Mouse (Mus musculus) thymus, postnatal 25 days (tissue): ENCODE measurements around the gene Txlnb.
"Not testable (repeated sequence)": the region's sequence is repeated elsewhere in the genome, so short reads cannot be mapped to it uniquely, and the experiment has no call there.

ENCODE experiments used
- DNase-seq: peaks from one replicate; pipeline ENCODE4 v3.0.0; 2022

The Txlnb gene

DNA sequence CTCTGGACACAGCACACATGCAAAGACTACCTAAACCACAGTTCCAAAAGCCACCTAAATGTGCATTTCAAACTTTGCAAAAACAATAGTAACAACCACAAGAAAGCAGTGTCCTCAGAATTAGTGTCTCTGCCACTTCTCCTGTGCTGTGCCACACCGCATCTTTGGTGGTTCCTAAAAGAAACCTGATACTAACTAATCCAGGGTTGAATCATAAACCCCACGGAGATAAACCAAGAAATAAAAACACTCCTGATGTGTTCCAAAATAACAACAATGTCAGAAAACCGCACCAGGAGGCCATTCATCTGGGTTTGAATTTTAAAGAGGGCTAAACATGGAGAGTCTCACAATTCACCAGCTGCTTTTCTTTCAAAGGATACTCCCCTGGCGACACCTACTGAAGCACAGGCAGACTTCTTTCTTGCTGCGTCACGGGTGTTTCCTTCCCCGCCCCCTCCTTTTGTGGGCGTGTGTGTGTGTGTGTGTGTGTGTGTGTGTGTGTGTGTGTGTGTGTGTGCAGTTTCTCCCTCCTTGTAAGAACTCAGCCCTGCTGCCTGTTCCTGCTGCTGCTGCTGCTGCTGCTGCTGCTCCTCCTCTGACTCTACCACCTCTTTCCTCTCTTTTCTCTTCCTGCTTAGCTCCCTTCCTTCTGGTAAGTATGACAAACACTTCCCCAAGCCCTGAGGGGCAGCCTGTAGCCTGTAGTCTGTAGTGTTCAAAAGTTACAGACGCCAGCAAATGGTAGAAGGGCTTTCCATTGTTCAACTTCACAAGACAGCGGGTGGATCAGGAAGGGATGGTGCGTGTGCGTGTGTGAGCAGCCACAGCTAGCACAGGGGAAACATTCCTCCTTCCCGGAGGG is at the start of gene Txlnb:
TSS of gene Txlnb (plus strand) at position 460 of the 865 bp plus-strand sequence.
- DNase-seq, result peak; percentile 80

DNA sequence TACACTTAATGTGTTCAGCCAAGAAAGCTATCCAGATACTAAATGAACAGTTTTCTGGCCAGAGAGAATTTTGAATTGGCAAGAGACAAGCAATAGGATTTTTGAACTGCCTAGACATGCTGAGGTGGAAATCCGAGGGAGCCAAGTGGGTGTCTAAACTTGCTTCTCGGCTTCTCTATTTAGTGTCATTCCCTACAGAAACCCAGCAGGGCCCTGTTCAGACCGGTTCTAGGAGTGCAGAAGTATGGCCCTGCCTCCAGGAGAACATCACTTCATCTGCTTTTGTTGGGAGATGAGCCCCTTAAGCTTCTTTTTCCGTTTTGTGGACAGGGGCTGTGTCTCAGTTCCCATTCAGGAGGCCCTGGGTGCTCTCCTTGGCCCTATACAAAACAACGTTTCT is 43.5 kb upstream of the Txlnb start:
- DNase-seq, result no peak

DNA sequence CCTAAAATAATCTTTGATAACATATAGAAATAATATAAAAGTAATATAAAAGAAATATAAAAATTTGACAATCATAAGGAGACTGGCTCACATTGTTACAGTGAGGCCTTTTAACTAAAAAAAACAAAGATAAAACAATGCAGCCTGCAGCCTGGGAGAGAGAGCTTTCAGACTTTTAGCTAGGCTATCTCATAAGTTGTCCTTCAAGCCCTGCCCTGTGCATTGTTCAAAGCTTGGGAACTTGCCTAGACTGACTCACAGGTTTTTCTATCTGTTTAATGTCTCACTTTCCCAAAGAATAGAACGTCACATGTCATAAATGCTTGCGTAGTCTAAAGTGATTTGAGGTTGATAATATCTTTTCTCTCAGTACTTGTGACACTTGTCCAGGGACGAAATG is 36.3 kb upstream of the Txlnb start:
- DNase-seq, result no peak

DNA sequence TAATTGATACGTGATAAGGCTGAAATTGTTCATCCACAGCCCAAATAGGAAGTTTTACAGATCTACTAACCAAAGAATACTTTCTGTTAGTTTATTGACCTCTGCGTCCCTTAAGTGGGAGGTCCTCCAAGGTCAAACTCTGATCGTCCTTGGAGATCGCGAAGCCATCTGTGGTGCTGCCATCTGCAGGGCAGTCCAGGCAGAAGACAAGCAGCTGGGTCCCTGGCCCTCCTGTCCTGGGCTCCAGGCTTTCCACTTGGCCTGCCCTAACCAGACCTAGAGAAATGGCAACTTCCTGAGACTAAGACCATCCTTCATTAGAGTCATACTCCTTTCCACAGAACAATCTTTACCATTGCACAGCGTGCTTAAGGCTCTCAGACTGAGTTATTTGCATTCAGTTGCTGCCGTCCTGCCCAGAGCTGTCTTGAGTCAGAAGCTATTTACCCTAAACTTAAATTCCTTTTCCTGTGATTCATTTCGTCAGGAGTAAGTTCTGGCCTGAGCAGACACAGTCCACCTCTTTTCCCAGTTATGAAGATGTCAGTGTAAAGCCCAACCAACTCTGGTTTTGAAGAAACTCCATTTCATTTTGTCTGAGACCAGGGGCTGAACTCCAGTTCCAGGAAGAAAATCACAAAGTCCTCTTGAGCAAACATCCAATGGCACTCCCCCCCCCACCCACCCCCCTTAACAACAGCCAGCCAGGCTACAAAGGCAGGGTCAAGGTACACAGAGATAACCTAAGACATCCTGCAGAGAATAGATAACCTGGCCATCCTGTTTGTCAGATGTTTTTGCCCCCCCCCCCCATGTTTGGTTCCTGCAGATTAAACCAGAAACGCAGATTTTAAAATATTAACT is 35.0 kb upstream of the Txlnb start:
- no peak for DNase-seq

DNA sequence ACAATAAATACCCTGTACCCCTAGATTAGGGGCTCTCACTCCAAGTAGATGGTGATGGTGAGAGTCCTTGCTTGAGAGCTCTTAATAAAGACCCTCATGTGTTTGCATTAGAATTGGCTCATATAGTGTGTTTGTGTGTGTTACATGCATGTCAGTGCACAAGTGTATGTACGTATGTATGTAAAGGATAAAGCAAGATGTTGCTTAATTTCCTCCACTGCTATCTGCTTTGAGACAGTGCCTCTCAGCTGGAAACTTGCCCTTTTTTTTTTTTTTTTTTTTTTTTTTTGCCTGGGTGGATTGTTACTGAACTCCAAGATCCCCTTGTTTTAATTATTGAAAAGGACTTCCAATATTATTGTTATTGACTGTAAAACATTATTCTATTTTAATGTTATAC is 34.4 kb upstream of the Txlnb start:
- no peak for DNase-seq

DNA sequence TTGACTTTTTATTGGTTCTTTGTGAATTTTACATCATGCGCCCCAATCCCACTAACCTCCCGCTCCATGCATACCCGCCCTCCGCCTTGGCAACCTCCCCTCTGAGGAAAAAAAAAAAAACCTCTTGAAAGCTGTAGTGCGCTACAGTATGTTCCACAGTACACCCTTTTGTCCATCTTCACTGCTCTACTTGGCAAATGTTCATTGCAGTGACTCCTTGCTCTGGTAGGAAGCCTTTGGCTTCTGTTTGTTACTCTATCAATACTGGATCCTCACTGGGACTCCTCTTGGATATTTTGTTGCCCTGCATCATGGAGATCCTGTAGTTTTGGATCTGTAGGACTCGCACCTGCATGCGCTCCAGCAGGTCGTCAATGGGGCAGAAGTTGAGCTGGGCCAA is 33.1 kb upstream of the Txlnb start:
- DNase-seq, result no peak

DNA sequence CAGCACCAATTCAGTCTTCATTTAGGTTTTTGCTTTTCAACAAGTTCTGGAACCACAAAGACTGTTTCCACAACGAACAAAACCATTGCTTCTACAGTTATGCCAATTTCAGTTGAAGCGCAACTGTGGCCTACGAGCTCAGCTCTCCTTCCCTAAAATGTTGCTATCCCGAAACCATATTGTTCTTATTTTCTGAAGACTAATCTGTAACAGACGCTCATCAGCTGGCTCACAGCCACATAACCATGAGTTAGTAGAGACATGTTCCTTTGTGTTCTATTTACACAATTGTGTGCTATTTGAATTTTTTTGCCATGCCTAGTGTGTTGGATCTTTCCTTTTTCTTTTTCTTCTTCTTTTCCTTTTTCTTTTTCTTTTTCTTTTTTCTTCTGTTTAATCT is 26.2 kb upstream of the Txlnb start:
- DNase-seq, result no peak

DNA sequence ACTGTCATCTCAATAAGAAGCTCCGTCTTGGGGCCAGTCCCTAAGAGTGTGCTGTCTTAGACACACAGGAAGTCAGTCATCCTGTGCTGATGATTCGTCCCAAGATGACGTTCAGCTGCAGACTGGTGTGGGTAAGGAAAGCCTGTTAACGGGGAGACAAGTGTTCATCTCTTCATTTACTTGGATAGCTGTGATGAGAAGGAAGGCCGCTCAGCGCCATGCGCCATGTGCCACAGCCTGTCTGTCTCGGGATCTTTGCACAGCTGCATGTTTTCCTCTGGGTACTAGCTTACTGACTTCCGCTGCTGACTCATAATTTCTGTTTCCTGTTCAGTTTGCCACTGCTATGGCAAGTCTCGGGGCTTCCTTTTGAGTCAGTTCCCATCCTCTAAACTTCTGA is 23.7 kb upstream of the Txlnb start:
- peak; percentile 75 for DNase-seq

DNA sequence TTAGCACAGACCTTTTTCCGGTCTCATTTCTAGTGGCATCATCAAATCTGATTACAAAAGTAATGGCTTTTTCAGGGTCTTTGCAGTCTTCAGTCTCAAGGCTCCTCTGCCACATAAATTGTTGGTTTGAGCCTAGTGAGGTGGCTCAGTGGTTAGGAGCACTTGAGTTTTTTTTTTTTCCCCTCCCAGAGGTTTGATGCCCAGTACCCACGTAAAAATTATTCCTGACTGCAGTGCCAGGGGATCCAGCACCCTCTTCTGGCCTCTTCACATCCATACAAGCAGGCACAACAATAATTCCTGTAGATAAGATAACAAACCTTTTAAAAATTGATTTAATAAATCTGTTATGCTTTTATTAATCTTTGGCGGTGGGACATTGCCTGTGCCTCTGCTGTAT is 21.7 kb upstream of the Txlnb start:
- no peak for DNase-seq

DNA sequence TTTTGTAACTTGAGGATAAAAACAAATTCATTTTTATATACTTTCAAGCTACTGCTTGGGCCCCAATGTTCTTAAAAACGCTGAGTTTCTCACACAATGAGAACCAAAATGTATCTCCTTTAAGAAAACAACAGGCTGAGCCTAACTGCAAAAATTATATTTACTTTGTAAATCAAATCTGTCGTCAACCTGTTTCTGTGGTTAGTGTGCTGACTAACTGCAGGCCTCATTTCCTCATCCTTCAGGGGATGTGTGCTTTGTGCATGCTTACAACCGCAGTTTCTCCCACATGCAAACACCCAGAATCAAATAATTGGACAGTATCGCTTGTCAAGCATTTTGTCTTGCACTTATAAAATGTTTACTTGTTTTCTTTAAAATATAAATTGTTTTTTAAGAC is 20.9 kb upstream of the Txlnb start:
- DNase-seq, result no peak

DNA sequence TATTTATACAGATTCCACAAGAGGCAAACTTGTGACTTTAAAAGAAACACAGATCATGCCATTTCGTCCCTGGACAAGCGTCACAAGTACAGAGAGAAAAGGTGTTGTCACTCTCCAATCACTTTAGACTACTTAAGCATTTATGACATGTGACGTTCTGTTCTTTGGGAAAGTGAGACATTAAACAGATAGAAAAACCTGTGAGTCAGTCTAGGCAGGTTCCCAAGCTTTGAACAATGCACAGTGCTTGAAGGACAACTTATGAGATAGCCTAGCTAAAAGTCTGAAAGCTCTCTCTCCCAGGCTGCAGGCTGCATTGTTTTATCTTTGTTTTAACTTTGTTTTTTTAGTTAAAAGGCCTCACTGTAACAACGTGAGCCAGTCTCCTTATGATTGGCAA is 19.3 kb upstream of the Txlnb start:
- not testable (repeated sequence) for DNase-seq

DNA sequence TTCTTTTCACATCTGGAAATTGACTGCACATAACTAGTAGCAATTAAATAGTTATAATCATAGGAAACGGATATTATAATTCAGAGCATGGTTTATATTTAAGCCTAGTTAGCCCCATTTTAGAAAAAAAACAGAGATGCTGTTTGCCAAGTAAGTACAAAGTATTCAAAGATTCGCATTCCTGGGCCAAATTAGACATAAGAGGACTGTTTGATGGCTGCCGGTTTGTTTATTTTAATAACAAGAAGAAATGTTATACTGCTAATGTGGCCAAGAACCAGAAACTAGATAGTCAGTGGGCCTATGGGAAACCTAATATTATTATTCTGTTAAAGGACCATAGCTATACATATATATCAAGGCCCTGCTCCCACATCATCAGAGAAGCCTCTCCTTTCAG is 9.3 kb upstream of the Txlnb start:
- no peak for DNase-seq

DNA sequence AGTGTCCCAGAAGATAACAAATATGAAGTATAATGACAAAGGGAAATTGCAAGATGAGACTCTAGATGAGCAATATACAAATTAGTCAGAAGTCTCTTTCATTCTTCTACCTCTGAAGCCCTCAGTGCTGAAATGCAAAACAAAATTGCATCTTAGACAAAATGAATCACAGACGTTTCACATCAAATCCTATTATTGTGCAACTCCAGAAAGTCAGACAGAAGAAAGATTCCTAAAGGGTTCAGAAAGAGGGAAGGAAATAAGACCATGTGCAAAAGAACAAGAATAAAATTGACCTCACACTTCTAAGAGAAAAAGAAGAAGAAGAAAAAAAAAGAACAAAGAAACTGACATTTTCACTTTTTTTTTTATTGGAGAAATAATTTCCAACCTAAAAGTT is 8.1 kb upstream of the Txlnb start:
- no peak for DNase-seq

DNA sequence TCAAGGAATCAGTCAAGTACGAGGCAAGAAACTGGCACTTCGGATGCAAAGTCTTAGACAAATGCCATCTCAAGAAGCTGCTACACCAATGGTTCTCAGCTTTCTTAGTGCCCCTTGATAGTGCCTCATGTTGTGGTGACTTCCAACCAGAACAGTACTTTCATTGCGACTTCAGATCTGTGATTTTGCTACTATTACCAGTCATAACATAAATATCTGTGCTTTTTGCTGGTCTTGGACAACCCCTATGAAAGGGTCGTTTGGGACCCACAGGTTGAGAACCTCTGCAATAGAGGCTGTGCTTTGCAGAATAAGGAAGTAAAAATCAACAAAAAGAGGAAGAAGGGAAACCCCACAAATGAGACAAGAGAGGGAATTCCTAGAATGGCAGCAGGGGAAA is 7.7 kb upstream of the Txlnb start:
- no peak for DNase-seq

DNA sequence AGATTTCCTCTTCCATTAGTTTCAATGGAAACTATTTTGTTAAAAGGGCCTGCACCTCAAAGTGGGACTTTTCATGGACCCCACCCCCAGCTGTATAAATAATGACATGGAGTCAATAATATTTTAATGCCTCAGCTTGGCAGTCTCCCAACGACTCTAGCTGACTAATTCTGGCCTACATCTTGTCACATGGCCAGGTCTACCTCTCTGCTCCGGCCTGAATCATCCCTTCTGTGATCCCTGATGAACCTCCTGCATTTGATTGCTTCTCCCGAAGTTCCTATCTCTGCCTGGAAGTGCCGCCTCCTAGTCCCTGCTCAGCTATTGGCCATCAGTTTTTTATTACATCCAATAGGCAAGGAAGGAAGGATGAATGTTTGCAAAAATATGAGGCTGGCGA is 2.1 kb upstream of the Txlnb start:
- no peak for DNase-seq

DNA sequence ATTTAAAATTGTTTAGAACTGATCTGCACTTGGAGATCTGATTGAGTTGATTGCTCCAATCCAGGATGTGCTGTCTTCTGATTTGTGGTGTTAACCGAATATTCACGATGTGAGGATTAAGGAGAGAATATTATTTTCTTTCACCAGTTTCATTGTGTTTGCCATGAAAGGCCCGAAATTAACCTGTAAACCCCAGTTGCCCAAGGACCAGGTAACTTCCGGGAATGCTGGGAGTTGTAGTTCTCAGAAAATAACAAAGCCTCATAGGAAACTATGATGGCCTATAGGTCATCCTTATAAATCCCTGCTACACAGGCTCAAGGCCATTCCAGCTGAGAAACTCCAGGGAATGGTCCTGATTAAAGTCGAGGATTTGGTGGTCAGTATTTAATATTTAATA is 1.6 kb upstream of the Txlnb start:
- no peak for DNase-seq

DNA sequence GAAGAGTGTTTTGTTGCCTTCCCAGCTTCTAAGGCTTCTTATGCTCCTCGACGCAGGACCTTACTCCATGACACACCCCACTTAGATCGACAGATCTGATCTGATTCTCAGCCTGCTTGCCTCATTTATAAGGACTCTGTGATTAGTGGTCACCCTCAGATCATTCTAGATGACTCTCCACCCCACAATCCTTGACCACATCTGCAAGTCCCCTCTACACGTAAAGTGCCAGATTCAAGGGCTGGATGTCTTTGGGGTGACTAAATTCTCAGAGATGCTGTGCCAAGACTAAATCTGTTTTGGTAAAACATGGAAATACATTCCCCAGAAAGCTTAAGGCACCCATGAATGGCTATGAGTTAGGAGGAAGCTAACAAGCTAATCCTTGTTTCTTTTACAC is 799 bp upstream of the Txlnb start:
- DNase-seq, result no peak

DNA sequence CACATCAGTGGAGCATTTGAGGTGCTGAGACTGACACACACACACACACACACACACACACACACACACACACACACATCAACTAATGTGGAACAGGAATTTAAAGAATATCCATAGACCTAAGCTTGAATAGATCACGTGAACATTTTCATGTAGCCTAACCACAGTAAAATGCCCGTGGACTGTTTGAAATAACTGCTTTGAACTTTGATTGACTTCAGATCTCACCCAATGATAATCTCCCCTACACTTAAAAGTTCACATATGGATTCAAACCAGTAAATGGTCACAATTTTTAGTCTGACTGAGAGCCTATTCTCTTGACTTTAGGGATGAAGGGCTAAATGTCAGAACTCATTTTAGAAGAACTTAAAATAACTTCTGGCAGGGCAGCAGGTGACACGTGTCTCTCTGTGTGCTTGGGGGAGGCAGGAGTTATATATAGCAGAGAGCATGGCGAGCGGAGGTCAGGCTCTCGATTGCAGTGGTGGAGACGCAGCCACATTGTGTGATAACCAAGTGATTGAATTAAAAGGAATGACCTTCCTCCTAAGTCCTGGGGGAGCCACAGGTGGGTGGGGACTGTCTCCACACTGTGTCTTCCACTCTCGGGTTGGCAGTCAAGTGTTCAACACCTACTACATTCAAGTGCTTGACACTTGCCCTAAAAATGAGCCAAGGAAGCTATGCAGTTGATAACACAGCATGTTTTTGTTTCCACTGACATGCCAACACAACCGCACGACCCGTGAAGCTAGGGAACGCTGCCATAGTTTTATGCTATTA is 1.0 kb downstream of the Txlnb start:
- DNase-seq, result no peak

DNA sequence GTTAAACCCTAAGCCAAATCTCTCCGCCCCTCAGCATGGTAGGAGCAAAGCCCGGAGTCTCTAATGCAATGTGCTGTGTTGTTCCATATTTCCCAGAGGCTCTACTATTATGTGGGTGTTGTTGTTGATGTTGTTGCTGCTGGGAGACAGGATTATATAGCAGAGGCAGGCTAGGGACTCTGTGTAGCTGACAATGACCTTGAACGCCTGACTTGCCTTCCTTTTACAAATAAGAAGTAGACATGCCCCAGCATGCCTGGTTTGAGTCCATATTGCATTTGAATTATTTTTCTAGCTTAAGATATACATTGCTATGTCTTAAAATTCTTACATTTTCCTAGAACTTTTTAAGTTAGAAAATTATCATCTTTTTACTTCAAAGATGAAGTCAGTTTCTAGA is 1.7 kb downstream of the Txlnb start:
- no peak for DNase-seq

DNA sequence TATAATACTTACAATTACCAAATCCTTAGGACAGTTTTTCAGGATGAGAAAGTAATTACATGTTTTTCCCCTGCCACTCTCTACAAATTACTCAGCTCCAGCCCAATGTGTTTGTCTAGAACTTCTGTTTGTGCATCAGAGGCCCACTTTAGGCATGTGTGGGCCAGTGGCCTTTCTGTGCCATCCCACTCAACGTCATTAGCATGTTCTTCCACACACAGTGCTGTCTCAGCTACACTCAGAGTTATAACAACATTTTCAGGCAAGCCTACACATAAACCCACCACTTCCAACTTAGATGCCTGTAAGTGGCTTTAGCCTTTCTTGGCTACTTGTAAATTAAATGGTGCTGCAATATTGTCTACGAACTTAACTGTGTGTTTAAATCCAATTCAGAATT is 5.8 kb downstream of the Txlnb start:
- no peak for DNase-seq

DNA sequence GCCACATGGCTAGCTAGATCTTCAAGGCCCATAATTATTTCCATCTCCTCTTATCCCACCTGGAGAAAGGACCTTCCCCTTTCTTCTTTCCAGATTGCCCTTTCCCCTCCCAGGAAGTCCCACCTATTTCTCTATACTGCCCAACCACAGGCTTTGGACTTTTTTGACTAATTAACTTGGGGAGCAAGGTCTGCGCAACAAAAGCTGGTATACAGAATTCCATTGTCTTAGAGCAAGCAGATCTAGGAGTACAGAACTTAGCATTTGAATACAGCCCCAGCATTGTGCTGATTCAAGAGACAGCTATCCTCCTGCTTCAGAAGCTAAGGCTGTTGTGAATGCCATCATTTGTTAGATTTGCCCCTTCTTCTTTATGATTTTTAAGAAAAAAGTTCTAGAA is 12.5 kb downstream of the Txlnb start:
- DNase-seq, result no peak

DNA sequence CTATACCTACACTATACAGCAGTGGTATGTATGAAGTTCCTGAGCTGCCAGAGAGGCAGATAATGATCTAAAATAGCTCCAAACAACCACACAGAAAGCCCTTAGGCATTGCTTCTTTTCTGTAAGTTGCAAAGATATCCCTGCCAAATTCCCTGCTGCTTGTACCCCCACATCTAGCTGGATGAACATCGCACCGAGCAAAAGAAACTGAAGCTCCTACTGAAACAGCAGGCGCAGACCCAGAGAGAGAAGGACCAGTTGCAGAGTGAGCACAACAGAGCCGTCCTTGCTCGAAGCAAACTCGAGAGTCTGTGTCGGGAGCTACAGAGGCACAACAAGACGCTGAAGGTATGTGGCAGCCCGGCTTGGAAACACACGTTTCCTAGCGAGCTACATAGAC is 19.0 kb downstream of the Txlnb start:
- DNase-seq, result no peak

DNA sequence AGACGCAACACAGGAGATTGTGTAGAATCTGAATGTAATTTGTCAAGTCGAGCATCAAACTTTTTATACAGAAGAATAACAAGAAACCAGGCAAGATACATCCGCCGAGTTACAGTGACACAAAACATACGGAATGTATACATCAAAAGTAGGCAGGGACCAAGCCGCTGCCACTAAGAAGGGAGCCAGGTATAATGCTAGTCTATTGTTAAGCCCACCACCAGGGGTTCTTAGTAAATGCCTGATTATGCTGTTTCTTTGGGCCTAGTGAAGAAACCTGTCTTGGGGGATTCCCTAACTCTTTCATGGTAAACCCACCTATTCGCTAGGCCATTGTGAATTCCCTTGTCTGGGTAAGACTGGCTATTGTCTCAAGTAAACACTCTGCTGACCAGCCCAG is 24.4 kb downstream of the Txlnb start:
- not testable (repeated sequence) for DNase-seq

DNA sequence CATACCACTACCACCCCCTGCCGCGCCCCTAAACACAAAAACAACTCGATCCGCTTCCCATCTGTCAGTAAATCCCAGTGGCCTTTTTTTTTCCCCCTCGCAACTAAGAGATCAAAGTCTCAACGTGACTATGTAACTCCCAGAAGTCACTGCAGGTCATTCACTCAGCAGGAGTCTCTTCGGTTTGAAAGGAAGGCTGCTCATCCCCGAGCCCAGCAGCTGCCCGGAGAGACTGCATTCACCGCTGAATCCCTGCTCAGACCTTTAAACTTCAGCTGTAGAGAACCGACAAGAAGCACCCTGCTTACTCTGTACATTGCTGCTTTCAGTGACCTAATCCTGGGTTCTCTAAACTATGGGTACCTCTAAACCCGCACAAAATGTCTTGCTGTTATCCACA is 31.4 kb downstream of the Txlnb start:
- DNase-seq, result no peak
